Mouse (Mus musculus) fat pad, adult 2 months (tissue): ENCODE measurements around the gene Gm5662.
"Not testable (repeated sequence)": the region's sequence is repeated elsewhere in the genome, so short reads cannot be mapped to it uniquely, and the experiment has no call there.

Source experiments
- DNase-seq: peaks from one replicate; pipeline ENCODE4 v3.0.0-alpha.2; 2011; ENCODE audit warnings: low read depth, low spot score; ENCODE audit errors: extremely low read depth

Gm5662 gene

DNA sequence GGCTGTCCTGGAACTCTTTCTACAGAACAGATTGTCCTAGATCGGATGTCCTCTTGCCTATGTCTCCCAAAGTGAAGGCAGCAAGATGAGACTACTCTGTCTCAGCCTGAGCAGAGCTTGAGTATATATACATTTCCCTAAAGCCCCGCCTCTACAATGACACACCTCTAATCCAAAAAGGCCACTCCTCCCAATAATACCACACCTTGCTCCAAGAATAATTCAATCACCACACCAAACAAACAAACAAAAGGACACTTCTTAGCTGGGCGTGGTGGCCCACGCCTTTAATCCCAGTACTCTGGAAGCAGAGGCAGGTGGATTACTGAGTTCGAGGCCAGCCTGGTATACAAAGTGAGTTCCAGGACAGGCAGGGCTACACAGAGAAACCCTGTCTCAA lies at the start of gene Gm5662:
Gene Gm5662, minus strand, starts transcription at position 101 of the 400 bp plus-strand sequence.
- DNase-seq: not testable (repeated sequence)

DNA sequence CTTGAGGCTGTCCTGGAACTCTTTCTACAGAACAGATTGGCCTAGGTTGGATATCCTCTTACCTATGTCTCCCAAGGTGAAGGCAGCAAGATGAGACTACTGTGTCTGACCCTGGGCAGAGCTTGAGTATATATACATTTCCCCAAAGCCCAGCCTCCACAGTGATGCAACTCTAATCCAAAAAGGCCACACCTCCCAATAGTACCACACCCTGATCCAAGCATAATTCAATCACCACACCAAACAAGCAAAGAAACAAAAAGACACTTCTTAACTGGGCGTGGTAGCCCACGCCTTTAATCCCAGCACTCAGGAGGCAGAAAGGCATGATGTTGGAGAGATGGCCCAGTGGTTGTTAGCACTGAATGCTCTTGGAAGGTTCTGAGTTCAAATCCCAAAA lies 49.6 kb upstream of the Gm5662 start, which contains the start of gene Gm5039:
Gene Gm5039, minus strand, starts transcription at position 101 of the 400 bp plus-strand sequence.
- not testable (repeated sequence) for DNase-seq

DNA sequence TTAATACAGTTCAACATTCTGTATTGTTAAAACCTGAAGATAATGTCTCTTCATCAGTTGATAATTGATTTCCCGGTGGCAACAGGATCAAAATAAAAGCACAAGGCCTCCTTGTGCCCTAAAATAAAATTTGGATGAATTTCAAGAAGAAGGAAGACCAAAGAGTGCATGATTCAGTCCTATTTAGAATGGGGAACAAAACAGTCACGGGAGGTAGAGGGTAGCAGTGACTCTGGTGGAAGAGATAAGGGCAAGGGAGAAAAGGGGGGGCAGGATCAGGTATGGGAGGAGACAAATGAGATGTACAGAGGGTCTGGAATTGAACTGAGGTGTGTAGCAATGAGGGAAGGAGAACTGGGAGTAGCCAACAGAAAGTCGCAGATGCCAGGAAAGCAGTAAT lies 40.3 kb upstream of the Gm5662 start:
- no peak for DNase-seq

DNA sequence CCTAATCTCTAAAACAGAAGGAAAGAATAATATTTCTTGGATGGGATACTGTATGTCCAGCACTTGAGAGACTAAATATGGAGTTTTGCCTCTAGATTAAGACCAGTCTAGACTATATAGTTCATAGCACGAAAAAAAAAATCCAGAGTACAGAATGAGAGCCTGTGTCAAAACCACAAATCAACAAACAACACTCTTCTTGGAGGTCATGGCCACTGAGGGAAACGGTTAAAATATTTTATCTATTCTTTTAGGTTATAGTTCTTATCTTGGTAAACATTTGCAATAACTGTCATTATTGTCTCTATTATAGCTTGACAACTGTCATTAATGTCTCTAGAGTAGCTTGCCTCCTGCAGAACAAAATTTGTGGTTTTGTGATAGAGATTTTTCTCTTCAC lies 22.9 kb upstream of the Gm5662 start:
- DNase-seq: not testable (repeated sequence)

DNA sequence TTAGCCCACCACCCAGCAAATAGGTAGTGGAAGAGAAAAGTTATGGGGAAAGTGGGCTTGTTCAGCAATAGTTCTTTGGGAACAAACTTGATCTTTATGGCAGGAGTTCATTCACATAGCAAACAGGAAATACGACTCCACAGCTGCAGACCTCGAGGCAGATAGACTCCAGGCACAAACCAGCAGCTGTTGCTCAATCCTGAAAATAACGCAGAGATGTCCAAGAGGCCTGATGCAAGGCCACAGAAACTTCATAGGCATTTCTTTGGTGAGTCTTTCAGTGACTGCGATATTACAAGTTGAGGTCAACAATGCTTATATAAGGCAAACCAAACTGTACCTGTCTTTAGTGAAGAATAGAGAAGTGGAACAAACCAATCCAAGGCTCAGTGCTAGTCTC lies 18.8 kb upstream of the Gm5662 start:
- DNase-seq: not testable (repeated sequence)

DNA sequence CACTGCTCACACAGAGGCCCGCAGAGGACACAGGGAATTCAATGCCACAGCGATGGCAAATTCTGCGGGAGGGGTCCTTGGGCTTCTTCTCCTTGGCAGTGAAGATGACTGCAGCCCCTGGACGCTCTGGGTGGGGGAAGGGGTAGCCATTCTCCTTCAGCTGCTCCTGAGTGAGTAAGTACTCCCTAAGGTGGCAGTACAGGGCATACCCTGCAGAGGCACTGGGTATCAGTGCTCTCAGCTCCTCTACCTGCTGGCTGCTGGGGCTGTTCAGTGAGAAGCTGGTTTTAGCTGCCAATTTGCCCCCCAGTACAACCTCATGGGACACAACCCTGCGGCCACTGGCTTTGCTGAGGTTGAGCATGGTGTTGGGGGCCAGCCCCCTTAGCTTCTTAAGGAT lies 10.9 kb upstream of the Gm5662 start:
- DNase-seq: not testable (repeated sequence)

DNA sequence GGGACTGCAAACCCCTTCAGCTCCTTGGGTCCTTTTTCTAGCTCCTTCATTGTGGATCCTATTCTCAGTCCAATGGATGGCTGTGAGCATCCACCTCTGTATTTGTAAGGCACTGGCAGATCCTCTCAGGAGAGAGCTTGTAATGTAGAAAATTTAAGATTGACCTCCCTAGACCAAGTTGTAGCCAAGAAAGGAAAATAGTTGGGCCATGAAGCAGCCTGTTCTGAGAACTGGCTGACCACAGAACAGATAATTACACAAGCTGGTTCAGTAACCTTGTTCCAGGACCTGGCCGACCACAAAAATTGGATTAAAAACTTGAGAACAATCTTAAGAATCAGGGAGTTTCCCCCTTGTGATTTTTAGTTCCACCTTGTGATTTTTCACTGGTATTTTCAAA lies 17.1 kb downstream of the Gm5662 start:
- DNase-seq: no peak

DNA sequence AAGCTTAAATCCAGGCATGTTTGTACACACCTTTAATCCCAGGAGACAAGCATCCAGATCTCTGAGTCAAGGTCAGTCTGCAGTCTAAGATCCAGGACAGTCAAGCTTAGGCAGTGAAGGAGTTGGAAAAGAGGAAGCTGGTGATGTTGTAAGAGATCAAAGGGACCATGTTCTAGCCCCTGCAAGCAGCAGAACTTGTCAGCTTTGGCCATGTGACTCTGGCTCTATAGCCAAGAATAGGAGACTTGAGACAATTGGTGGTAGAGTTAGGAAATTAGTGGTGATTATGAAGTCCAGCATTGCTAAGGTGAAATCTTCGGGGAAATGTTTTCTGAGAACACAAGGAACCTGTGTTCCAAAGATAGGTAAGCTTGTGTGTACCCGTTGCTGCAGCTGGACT lies 18.4 kb downstream of the Gm5662 start:
- DNase-seq: peak; percentile 30

DNA sequence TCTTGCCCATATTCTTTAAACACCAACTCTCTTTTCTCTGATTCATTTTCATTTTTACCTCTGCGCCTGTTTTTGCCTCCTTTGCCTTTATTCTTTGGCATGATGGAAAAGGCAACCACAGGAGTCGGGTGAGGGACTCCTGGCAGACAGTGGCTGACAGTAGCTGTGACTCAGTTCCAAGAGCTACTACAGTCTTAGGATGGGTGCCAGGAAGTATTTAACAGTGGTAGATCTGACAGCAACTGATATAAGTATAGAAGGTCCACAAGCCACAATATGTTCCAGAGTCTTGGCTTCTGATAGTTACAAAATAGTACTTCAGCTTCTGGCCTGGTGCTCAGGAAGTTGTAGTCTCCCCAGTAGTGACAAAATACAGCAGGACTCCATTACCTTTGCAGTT lies 24.3 kb downstream of the Gm5662 start, which contains the start of gene Gm8332:
Gene Gm8332, minus strand, starts transcription at position 101 of the 400 bp plus-strand sequence.
- not testable (repeated sequence) for DNase-seq

DNA sequence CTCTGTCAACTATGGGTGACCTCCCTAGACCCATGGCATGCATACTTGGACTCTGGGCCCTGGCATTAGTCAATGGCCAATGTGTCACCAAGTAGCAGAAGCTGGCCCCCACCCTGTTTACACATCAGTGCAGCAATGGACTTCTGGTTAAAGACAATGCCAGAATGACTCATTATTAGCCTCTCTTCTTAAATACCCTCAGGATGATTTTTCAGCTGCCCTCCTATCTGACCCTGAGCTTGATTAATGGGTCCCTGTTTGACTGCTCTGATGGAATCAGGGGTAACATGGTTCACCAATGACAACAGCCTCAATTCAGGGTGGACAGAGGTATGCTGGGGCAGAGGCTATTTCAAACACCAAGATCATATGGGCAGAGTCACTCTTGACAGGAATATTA lies 28.5 kb downstream of the Gm5662 start:
- not testable (repeated sequence) for DNase-seq

DNA sequence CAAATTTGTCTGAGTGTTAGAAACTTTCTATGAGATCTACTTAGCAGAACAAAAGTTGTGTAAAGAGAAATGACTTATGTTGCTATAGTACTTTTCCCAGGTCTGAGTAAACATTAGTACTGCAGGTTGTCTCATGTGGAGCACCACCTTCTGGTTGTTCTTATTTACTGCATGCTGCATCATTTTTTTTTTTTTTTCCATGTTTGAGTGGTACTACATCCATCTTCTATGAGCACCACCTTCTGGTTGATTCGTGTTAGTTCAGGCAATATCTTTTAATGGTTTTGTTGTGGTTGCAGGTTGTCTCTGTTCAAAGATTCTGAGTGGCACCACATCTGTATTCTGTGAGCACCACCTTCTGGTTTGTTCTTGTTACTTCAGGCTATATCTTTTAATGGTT lies 31.4 kb downstream of the Gm5662 start:
- not testable (repeated sequence) for DNase-seq
